Mouse (Mus musculus) lung, postnatal 0 days (tissue): Measurements from ENCODE around the gene Olfr285.

ENCODE experiments used
- CTCF ChIP-seq: IDR thresholded peaks from 2 replicates; pipeline ENCODE4 v1.5.1; 2016; ENCODE audit warnings: antibody characterized with exemption, mild to moderate bottlenecking
- EP300 ChIP-seq: IDR thresholded peaks from 2 replicates; pipeline ENCODE4 v1.6.1; 2016; ENCODE audit warnings: antibody characterized with exemption, mild to moderate bottlenecking, control low read depth

DNA sequence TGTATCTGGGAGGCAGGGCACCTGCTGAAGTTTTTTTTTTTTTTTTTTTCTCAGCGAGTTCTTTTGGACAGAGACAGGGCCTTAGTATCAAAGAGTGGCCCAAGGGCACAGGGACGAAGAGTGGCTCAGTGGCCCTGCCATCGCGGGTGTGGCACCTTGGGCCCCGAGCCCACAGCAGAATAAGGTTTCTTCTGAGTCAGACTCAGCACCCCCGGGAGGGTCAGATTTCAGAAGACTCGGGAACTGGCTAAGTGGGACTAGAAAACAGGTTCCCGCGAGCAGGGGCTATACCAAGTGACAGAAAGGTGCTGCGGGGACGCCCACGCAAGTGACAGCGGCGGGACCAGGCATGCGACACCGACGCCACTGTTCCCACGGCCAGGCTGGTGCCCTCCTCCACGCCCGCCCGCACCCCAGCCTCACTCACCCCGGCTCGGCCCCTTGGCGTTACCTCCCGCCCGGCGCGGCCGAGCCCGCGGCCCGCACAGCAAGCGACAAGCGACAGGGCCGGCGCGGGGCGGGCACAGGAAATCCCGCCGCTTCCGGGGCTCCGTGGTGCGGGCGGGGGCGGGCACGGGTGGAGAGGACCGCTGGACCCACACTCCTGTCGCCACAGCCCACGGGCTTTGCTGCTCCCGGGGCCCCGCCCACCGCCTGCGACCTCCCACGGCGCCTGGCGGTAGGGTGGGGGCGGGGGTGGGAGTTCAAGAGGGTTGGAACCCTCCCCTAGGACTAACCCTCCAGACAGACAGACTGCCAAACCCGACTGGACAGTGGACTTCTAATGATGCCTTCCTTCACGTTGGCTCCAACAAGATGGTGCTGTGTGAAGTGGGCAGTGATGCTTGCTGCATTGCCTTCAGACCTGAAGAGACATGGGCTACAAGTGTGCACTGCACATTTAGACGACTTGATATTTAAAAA is 21.3 kb downstream of the Olfr285 start, which contains the start of gene Zfp641:
- no peak for TF ChIP-seq CTCF
- no peak for TF ChIP-seq EP300
